Mouse (Mus musculus) gastrocnemius, adult 2 months (tissue): ENCODE data around the gene Icam1. TPM values are rescaled to one million over a fixed set of nuclear protein-coding genes. Genes with fewer than 3 reads are reported as not detected.

Source experiments
- DNase-seq: peaks from one replicate; pipeline ENCODE4 v3.0.0; 2022
- H3K27ac ChIP-seq: fragments of 200-600 bp; 2 replicates; pipeline ENCODE4 v1.8.1; 2022; ENCODE audit warnings: mild to moderate bottlenecking
- H3K4me3 ChIP-seq: fragments of 200-600 bp; 2 replicates; pipeline ENCODE4 v1.8.1; 2022; ENCODE audit warnings: mild to moderate bottlenecking, moderate library complexity
- CTCF ChIP-seq: fragments of 200-600 bp; IDR thresholded peaks from 2 replicates; pipeline ENCODE4 v1.8.1; 2022; ENCODE audit warnings: antibody characterized with exemption, mild to moderate bottlenecking, moderate library complexity
- intact Hi-C: fragments of 180-260 bp; cut with DNase I; formaldehyde crosslinking; loops from one replicate; pipeline ENCODE4 v1.15.1; 2025
- microRNA-seq: library from miRNA; unstranded; fragments of <30 nt; microRNA quantifications from one replicate; pipeline ENCODE4 v1.2.0, GENCODE M21; 2021
- total RNA-seq, 2 experiments: library from RNA; stranded (reverse); gene quantifications; 2 replicates each; pipeline ENCODE4 v1.2.3; 2021

Gene Icam1
- total RNA-seq, 2 experiments from 2014 or later: 1.7 to 1.9 TPM

DNA sequence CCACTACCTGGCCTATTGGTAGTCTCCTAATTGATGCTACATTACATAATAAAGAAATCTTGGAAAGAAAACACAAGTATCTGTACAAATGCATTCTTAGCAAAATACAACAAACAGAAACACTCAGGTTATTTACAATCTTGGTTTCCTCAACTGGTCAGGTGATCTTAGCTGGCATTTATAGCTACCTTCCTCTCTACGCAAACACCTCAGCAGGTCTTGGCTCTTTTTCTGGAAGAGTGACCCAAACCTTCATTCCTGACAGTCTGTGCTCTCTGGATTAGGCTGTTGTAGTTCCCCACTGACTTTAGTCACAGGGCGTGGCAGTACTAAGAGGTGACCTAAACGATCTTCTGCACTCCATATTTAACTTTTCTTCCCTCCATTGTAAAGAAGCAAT, 29.4 kb downstream of the Icam1 start:
- TF ChIP-seq CTCF: no peak
- no peak for DNase-seq
- Histone ChIP-seq H3K4me3 (no peak overlapping the region), H3K27ac (no peak overlapping the region)
- intact Hi-C loops: no loop called here

DNA sequence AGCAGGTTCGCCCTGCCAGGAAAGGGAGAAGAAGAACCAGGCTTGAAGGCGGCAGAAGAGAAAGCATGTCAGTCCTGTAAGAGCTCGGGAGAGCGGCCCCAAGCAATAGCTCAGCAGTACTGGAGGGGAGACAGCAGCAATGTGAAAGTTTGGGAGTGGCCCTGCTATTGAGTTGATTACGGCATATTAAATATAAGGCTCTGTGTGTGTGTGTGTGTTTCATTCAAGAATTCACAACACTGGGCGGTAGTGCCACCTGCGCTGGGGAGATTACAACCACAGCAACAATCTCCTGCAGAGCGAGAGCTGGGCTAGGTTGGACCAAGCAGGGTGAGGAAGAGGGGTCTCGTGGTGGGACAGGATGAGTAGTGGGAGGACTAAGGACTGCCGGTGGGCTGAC, 35.8 kb downstream of the Icam1 start:
- intact Hi-C loops: no loop called here
- TF ChIP-seq CTCF: no peak
- Histone ChIP-seq H3K4me3 (no peak overlapping the region), H3K27ac (no peak overlapping the region)
- no peak for DNase-seq

DNA sequence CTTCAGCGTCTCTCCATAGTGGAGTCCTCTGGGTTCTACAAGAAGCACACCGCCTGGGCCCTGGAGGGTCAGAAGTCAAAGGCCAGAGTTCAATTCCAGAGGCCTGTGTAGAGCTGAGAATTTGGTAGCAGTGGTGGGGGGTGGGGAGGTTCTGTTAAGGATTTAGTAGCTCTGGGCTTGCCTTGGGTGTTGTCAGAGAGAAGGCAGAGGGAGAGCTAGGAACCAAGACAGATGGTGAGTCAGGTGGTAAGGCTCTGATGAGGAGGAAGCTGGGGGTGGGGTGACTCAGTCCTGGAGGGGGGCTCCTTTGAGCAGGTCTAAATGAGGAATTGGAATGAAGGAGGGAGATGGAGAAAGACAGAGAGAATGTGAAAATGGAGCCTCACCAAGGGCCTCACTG, 47.1 kb downstream of the Icam1 start:
- H3K4me3 ChIP-seq: no peak overlapping the region
- intact Hi-C loops: no loop called here
- H3K27ac ChIP-seq: no peak overlapping the region
- no peak for TF ChIP-seq CTCF
- no peak for DNase-seq

DNA sequence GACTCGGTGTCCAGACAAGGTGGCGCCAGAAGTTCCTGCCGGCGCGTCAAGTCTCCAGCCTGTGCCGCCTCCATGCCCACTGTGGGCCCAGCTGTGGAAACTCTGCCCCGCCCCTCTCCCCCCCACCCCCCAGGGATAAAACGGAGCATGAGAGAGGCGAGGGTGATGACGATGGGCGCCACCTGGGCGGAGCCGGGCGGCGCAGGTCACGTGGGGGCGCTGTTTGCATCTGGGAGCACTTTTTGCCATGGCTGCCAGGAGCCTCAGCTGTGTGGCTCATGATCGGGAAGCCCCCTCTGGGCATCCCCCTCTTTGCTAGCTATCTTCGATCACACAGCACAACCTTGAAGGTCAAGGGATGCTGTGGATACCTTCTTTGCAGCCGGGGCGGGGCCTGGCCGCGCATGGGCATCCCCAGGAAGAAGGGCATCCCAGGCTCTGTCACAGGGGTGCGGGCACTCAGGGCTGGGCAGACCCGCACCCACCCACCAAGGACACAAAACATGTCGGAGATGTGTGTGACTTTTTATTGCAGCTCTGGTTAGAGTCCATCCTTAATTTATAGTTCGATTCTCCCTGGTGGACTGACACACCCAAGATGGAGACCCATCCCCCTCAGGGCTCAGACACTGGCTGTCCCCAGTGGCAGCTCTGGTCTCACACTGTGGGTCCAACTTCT, 51.4 kb downstream of the Icam1 start, which contains the start of gene Zglp1:
TSS of gene Zglp1 (minus strand) at position 88 of the 679 bp plus-strand sequence.
- intact Hi-C loops: no loop called here
- H3K4me3 ChIP-seq: no peak within 1 kb of the TSS
- H3K27ac ChIP-seq: no peak within 1 kb of the TSS
- TF ChIP-seq CTCF: no peak
- no peak for DNase-seq

DNA sequence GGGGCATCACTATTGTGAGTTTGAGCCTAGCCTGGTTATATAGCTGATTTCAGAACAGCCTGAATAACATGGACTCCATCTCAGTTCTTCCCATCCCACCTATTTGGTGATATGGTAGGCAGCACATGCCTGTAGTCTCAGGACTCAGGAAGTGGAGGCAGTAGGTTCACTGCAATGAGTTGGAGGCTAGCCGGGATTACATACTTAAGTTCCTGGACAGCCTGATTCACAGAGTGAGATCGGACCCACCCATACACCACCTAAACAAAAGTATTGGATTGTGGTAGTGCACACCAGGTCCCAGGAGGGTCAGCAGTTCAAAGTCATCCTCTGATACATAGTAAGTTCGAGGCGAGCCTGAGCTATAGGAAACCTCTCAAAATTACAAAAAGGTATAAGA, 56.9 kb downstream of the Icam1 start:
- DNase-seq: no peak
- TF ChIP-seq CTCF: no peak
- intact Hi-C loops: loop anchor here (5.0 kb wide), 1 partner anchor 175 kb away; the partner anchor contains the start of gene Eif3g
- H3K27ac ChIP-seq: peak overlapping the region; percentile 91
- H3K4me3 ChIP-seq: peak overlapping the region; percentile 95

DNA sequence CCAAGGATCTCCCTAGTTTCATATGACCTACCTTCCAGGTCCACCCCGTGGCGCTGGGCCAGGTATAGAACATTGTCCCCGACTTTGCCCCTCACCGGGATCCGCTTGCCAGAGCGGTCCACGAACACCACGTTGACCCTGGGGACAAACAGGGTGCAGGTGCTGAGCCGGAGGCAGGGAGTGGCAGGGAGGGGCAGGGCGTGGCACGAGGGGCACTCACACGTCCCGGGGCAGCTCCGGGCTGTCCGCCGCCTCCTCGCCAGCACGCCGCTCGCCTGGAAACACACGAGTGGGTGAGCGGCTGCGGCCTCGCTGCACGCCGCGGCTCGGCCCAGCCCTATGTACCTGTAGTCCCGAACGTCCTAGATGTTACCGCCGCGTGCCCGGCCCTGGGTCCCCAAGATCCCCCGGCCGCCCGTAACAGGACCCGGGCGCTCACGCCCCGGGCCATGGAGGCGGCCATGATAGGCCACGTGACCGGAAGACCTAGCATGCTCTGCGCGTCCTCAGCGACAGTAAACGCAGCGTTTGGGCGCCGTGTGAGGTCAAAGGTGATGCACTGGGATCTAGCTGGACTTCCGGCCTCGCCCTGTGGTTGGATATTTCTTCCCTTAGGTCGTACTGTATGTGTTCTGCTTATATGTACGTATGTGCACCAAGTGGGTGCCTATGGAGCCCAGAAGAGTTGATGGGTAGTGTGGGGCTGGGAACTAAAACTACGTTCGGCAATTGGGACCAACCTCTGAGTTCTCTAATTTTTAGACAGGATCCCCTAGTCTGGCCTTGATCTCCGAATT, 57.5 kb downstream of the Icam1 start, which contains the start of the genes Gm49373 and Fdx1l:
TSS of gene Gm49373 (minus strand) at position 53 of the 797 bp plus-strand sequence.
TSS of gene Fdx1l (minus strand) at position 571 of the 797 bp plus-strand sequence.
- intact Hi-C loops: loop anchor here (5.0 kb wide), 1 partner anchor 176 kb away; the partner anchor contains the start of gene Eif3g
- peak within 1 kb of the TSS; percentile 95 for H3K4me3 ChIP-seq
- no peak for TF ChIP-seq CTCF
- peak; percentile 94 for DNase-seq
- peak within 1 kb of the TSS; percentile 91 for H3K27ac ChIP-seq

DNA sequence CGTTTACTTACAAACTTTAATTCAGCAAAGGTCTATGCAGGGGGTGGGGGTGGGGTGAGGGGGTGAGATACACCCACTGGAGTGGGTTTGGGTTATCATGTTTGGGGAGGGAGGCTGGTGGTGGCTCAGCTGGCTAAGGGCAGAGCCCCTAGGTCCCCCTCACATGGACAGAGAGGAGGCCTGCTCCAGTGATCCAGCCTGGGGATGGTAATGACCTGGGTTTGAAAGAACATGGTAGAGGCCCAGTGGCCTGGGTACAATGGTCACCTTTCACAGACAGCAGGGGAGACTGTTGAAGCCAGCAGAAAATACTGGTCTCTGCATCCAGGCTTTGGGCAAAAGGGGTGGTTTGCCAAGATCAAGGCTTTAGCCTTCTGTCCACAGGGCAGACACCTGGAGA, 58.4 kb downstream of the Icam1 start:
- TF ChIP-seq CTCF: no peak
- H3K4me3 ChIP-seq: peak overlapping the region; percentile 95; the same call in 1 of the 2 replicates
- H3K27ac ChIP-seq: peak overlapping the region; percentile 91; the same call in 1 of the 2 replicates
- intact Hi-C loops: loop anchor here (5.0 kb wide), 1 partner anchor 177 kb away; the partner anchor contains the start of gene Eif3g
- no peak for DNase-seq

DNA sequence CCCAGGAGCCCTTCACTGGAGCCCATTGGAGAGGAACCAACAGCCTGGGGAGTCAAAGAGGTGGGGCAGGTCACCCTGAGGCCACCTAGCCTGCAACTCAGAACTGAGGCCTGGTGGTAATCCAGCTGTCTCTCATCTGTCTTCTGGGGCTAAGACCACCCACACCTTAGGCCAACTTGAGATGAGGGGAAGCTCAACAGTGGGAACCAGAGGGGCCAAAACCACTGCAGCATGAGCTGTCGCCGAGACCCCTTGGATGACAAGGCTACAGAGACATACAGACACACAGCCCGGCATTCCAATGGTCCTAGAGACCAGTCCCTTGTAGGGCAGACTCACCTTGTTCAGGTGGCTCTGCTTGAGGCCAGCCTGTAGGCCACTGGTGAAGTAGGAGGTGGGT, 59.8 kb downstream of the Icam1 start:
- intact Hi-C loops: no loop called here
- Histone ChIP-seq H3K27ac (no peak overlapping the region), H3K4me3 (no peak overlapping the region)
- no peak for TF ChIP-seq CTCF
- DNase-seq: no peak

Small RNA genes within 50 kb of the gene (microRNA-seq; reads per million reads assigned to microRNA genes)
- not detected for gene Mir1900
- gene Mir7082: not detected

Other genes starting within 250 kb of the Icam1 start
- 10 to 100 TPM; 12.8 to 22.5 TPM for gene Col5a3, start 200.9 kb upstream of the Icam1 start, total RNA-seq
- under 1 TPM in 1 of 2 experiments, not detected in 1; 0.56 TPM for gene Rdh8, start 197.5 kb upstream of the Icam1 start, total RNA-seq
- gene A230050P20Rik, start 147.3 kb upstream of the Icam1 start, total RNA-seq: 1 to 10 TPM; 2.1 to 2.3 TPM
- gene Angptl6, start 136.3 kb upstream of the Icam1 start, total RNA-seq: 1 to 10 TPM; 5.1 to 7.0 TPM
- 1 to 10 TPM; 7.9 to 8.6 TPM for gene Ppan, start 127.8 kb upstream of the Icam1 start, total RNA-seq
- 100 to 1,000 TPM in 1 of 2 experiments, 10 to 100 TPM in 1; 97.0 to 102 TPM for gene Eif3g, start 117.4 kb upstream of the Icam1 start, total RNA-seq
- gene Dnmt1, start 56.1 kb upstream of the Icam1 start, total RNA-seq: 1 to 10 TPM; 5.2 to 7.9 TPM
- 1 to 10 TPM; 2.0 to 2.3 TPM for gene S1pr2, start 39.2 kb upstream of the Icam1 start, total RNA-seq
- 10 to 100 TPM; 51.8 to 70.0 TPM for gene Mrpl4, start 13.2 kb upstream of the Icam1 start, total RNA-seq
- gene Icam4, start 13.4 kb downstream of the Icam1 start, total RNA-seq: 1 to 10 TPM; 1.2 to 2.2 TPM
- gene Icam5, start 16.1 kb downstream of the Icam1 start, total RNA-seq: not detected
- not detected for gene Zglp1, start 51.1 kb downstream of the Icam1 start, total RNA-seq
- under 1 TPM; 0.26 to 0.39 TPM for gene Gm49373, start 57.1 kb downstream of the Icam1 start, total RNA-seq
- 10 to 100 TPM; 39.0 to 49.0 TPM for gene Fdx1l, start 57.6 kb downstream of the Icam1 start, total RNA-seq
- 1 to 10 TPM; 1.2 to 1.6 TPM for gene Gm38431, start 76.0 kb downstream of the Icam1 start, total RNA-seq
- 10 to 100 TPM; 17.1 to 19.5 TPM for gene Raver1, start 76.0 kb downstream of the Icam1 start, total RNA-seq
- gene Tyk2, start 115.3 kb downstream of the Icam1 start, total RNA-seq: 1 to 10 TPM; 4.4 to 5.9 TPM
- gene Cdc37, start 134.0 kb downstream of the Icam1 start, total RNA-seq: 100 to 1,000 TPM; 116 to 139 TPM
- 10 to 100 TPM; 39.0 to 66.8 TPM for gene Pde4a, start 149.7 kb downstream of the Icam1 start, total RNA-seq
- gene Keap1, start 223.4 kb downstream of the Icam1 start, total RNA-seq: 10 to 100 TPM; 51.3 to 62.3 TPM
- gene S1pr5, start 232.5 kb downstream of the Icam1 start, total RNA-seq: under 1 TPM; 0.15 to 0.33 TPM
- gene Atg4d, start 249.3 kb downstream of the Icam1 start, total RNA-seq: 10 to 100 TPM; 68.0 to 77.4 TPM